Mouse (Mus musculus) CD4-positive, CD25-positive, alpha-beta regulatory T cell, adult 4 months (primary cell): ENCODE measurements at regions not wholly inside any gene's neighbourhood (a gene's known extent, or its start where the extent isn't known, plus 50 kb on each side); places are given as distances from the start of the nearest gene placed in this dataset.

Experiments used
- ATAC-seq: one replicate; pipeline ENCODE4 v1.8.0; 2017

GRCm38 (mm10) chr12:92127648-92128047 is 278.7 kb upstream of the Sel1l start:
- no peak for ATAC-seq

GRCm38 (mm10) chr12:92120164-92120815 is 271.3 kb upstream of the Sel1l start:
- no peak for ATAC-seq

GRCm38 (mm10) chr12:92109615-92110014 is 260.7 kb upstream of the Sel1l start:
- no peak for ATAC-seq

- no peak for ATAC-seq
Measured at GRCm38 (mm10) chr12:92100080-92100479, 251.1 kb upstream of the Sel1l start.

- ATAC-seq = no peak
Measured at GRCm38 (mm10) chr12:92092794-92093365, 243.9 kb upstream of the Sel1l start.

- ATAC-seq = no peak
Measured at GRCm38 (mm10) chr12:92073209-92073608, 224.3 kb upstream of the Sel1l start.

- no peak for ATAC-seq
Measured at GRCm38 (mm10) chr12:92062731-92063130, 213.8 kb upstream of the Sel1l start.

- no peak for ATAC-seq
Measured at GRCm38 (mm10) chr12:92040481-92040880, 191.5 kb upstream of the Sel1l start.

- no peak for ATAC-seq
Measured at GRCm38 (mm10) chr12:92029192-92029591, 180.2 kb upstream of the Sel1l start.

GRCm38 (mm10) chr12:92028354-92028753 is 179.4 kb upstream of the Sel1l start:
- no peak for ATAC-seq

GRCm38 (mm10) chr12:92024461-92025218 is 175.7 kb upstream of the Sel1l start:
- no peak for ATAC-seq

GRCm38 (mm10) chr12:92019593-92020224 is 170.8 kb upstream of the Sel1l start:
- ATAC-seq = no peak

- ATAC-seq = no peak
Measured at GRCm38 (mm10) chr12:92015373-92015772, 166.4 kb upstream of the Sel1l start.

- no peak for ATAC-seq
Measured at GRCm38 (mm10) chr12:92013979-92014378, 165.0 kb upstream of the Sel1l start.

GRCm38 (mm10) chr12:92013244-92013643 is 164.3 kb upstream of the Sel1l start:
- ATAC-seq = no peak

- ATAC-seq = no peak
Measured at GRCm38 (mm10) chr12:92004391-92005094, 155.6 kb upstream of the Sel1l start.

GRCm38 (mm10) chr12:91999031-91999430 is 150.1 kb upstream of the Sel1l start:
- ATAC-seq = no peak

- no peak for ATAC-seq
Measured at GRCm38 (mm10) chr12:91997404-91997803, 148.4 kb upstream of the Sel1l start.

GRCm38 (mm10) chr12:91995545-91995944 is 146.6 kb upstream of the Sel1l start:
- ATAC-seq = no peak

- ATAC-seq = no peak
Measured at GRCm38 (mm10) chr12:91986448-91986847, 137.5 kb upstream of the Sel1l start.

- ATAC-seq = no peak
Measured at GRCm38 (mm10) chr12:91980321-91980720, 131.4 kb upstream of the Sel1l start.

GRCm38 (mm10) chr12:91971045-91971444 is 122.1 kb upstream of the Sel1l start:
- ATAC-seq = no peak

GRCm38 (mm10) chr12:91965937-91966336 is 117.0 kb upstream of the Sel1l start:
- ATAC-seq = no peak
